In the genomic region with DNA sequence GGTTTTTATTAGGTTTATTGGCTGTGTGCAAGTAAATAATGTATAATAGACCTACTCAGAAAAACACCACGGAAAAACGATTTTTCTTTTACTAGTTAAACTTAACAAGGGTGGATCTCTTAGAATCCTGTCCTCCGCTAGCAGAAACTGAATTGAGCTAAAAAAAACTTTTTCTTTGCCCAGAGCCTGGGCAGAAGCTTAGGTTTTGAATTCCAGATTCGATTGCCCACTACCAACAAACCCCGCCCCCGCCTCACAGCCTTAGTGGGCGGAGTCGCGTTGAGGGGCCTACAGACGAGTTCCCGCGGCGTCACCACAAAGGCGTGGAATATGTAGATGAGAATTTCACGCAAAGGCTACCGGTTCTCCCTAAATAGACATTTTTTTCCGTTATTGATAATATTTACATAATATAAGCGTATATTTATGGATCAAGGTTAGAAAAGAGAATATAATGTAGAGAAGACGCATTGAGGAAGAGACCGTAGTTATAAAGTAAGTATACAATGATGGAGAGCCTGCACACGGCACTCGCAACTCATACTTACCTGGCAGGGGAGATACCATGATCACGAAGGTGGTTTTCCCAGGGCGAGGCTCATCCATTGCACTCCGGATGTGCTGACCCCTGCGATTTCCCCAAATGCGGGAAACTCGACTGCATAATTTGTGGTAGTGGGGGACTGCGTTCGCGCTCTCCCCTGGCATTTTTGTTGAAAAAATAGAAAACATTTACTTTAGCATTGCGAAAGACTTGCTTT, we compare ENCODE assay signal across 8 mouse cellular contexts. TPM values are rescaled to one million over a fixed set of nuclear protein-coding genes. Genes with fewer than 3 reads are reported as not detected.
A peak's percentile ranks its signal among the peaks of the same experiment; 100 is the strongest.
DNase-seq lines count a peak whose midpoint lies in the region; ATAC-seq lines count a peak whose summit lies in the region.

No protein-coding gene starts in this region.

- peak overlapping the region; percentile 87 for H3K27ac ChIP-seq in brown adipose tissue, adult 24 weeks (replicated peaks; ENCODE audit: low read depth, low read length)
- H3K27ac ChIP-seq in heart, embryonic 14.5 days (replicated peaks in 1 of 2; ENCODE audit: control insufficient read depth in 1 of 2, insufficient read depth in 1 of 2, low read depth in 2 of 2, low read length in 2 of 2), result peak overlapping the region; percentile 93 to 95
- peak overlapping the region; percentile 97 for H3K27ac ChIP-seq in liver, embryonic 13.5 days
- peak overlapping the region; percentile 96 for H3K27ac ChIP-seq in stomach, embryonic 16.5 days (ENCODE audit: low read length)

- WGBS in heart, embryonic 14.5 days, result under 1% methylated on average over 32 of the region's 32 CpGs
- under 1% methylated on average over 32 of the region's 32 CpGs for WGBS in liver, embryonic 13.5 days (ENCODE audit: insufficient replicate concordance)
- WGBS in stomach, embryonic 16.5 days, result under 1% methylated on average over 32 of the region's 32 CpGs

- DNase-seq in CD4-positive, CD25-positive, alpha-beta regulatory T cell, adult 2 months (ENCODE audit: low read depth, low spot score), result peak; percentile 97
- peak; percentile 51 for DNase-seq in fat pad, adult 2 months (ENCODE audit: extremely low read depth, low read depth, low spot score)
- DNase-seq in kidney, postnatal 14 days, result peak; percentile 97
- peak; percentile 86 for DNase-seq in liver, embryonic 13.5 days
- DNase-seq in neural tube, embryonic 10.5 days (ENCODE audit: extremely low spot score, low spot score), result peak; percentile 89

- H3K9me3 ChIP-seq in heart, embryonic 14.5 days (ENCODE audit: control insufficient read depth, low read length), result no peaks in the 10 kb centered on the region
- no peaks in the 10 kb centered on the region for H3K9me3 ChIP-seq in liver, embryonic 13.5 days (replicated peaks)
- no peaks in the 10 kb centered on the region for H3K9me3 ChIP-seq in stomach, embryonic 16.5 days (replicated peaks; ENCODE audit: control insufficient read depth, low read length)

- no peaks in the 10 kb centered on the region for H3K4me1 ChIP-seq in brown adipose tissue, adult 24 weeks (ENCODE audit: control insufficient read depth, insufficient read depth, insufficient read length, low read length)
- H3K4me1 ChIP-seq in heart, embryonic 14.5 days (ENCODE audit: control insufficient read depth in 2 of 2, insufficient read depth in 2 of 2, low read length in 2 of 2), result peaks cover 0 to 6% of the 10 kb centered on the region in 2 experiments; a peak in 3 of 4 replicates
- H3K4me1 ChIP-seq in liver, embryonic 13.5 days (replicated peaks), result peaks cover 44% of the 10 kb centered on the region
- 0 out of 2 replicates have a peak, but pooled peaks cover 3% of the 10 kb centered on the region for H3K4me1 ChIP-seq in stomach, embryonic 16.5 days (ENCODE audit: control insufficient read depth, insufficient read depth, low read length)

- H3K4me3 ChIP-seq in brown adipose tissue, adult 24 weeks (ENCODE audit: insufficient read depth, low read depth, low read length), result peak overlapping the region; percentile 65
- peak overlapping the region; percentile 77 to 78; a peak in 3 of 4 replicates for H3K4me3 ChIP-seq in heart, embryonic 14.5 days (ENCODE audit: control insufficient read depth in 1 of 2, insufficient read depth in 1 of 2, low read depth in 1 of 2, low read length in 2 of 2)
- H3K4me3 ChIP-seq in liver, embryonic 13.5 days (replicated peaks), result peak overlapping the region; percentile 86
- peak overlapping the region; percentile 67 for H3K4me3 ChIP-seq in stomach, embryonic 16.5 days (replicated peaks; ENCODE audit: low read length)

- no peaks in the 10 kb centered on the region for H3K27me3 ChIP-seq in heart, embryonic 14.5 days (ENCODE audit: control insufficient read depth, insufficient read depth, low read length)
- H3K27me3 ChIP-seq in liver, embryonic 13.5 days, result no peaks in the 10 kb centered on the region
- no peaks in the 10 kb centered on the region for H3K27me3 ChIP-seq in stomach, embryonic 16.5 days (ENCODE audit: control insufficient read depth, insufficient read depth, low read length)

- peak overlapping the region; percentile 90 for H3K9ac ChIP-seq in heart, embryonic 14.5 days (ENCODE audit: low read length)
- H3K9ac ChIP-seq in liver, embryonic 13.5 days, result peak overlapping the region; percentile 92
- peak overlapping the region; percentile 81 for H3K9ac ChIP-seq in stomach, embryonic 16.5 days (ENCODE audit: low read length)

- peak; percentile 90 for ATAC-seq in heart, embryonic 14.5 days (ENCODE audit: insufficient number of reproducible peaks, insufficient read depth, low FRiP score, low read depth)
- peak; percentile 76 for ATAC-seq in liver, embryonic 13.5 days (ENCODE audit: low read depth)
- ATAC-seq in stomach, embryonic 16.5 days (ENCODE audit: insufficient read depth, low FRiP score), result peak; percentile 93

- peak overlapping the region; percentile 66 for H3K4me2 ChIP-seq in heart, embryonic 14.5 days (ENCODE audit: low read length)
- peak overlapping the region; percentile 85 for H3K4me2 ChIP-seq in liver, embryonic 13.5 days
- H3K4me2 ChIP-seq in stomach, embryonic 16.5 days (ENCODE audit: low read depth, low read length), result peak overlapping the region; percentile 68

- H3K36me3 ChIP-seq in heart, embryonic 14.5 days (ENCODE audit: control insufficient read depth, insufficient read depth, low read length), result peaks cover 14% of the 10 kb centered on the region
- peaks cover 15% of the 10 kb centered on the region for H3K36me3 ChIP-seq in liver, embryonic 13.5 days
- 0 out of 2 replicates have a peak, but pooled peaks cover 5% of the 10 kb centered on the region for H3K36me3 ChIP-seq in stomach, embryonic 16.5 days (ENCODE audit: control insufficient read depth, insufficient read depth, low read length)

RNA-seq across cellular contexts. Expression of a gene that starts 0.7 kb away (rescaled TPM):
- 45.3 and 49.2 TPM in 2 replicates for polyA plus RNA-seq in brown adipose tissue, adult 24 weeks (2012; ENCODE audit: insufficient read depth, insufficient read length, missing spikeins)
- 47.5 and 49.2 TPM in 2 replicates for polyA plus RNA-seq in heart, embryonic 14.5 days (2014; fragmentation: Nextera tagmentation; extraction: Ambion mirVana)
- polyA plus RNA-seq in liver, embryonic 13.5 days (2015; fragmentation: Nextera tagmentation; extraction: Ambion mirVana), result 50.0 and 50.3 TPM in 2 replicates
- 51.9 and 57.0 TPM in 2 replicates for polyA plus RNA-seq in stomach, embryonic 16.5 days (2015; fragmentation: Nextera tagmentation; extraction: Ambion mirVana)

RNA-seq across cellular contexts. Expression of a gene that starts 40.0 kb away (rescaled TPM):
- 81.2 and 86.1 TPM in 2 replicates for polyA plus RNA-seq in brown adipose tissue, adult 24 weeks (2012; ENCODE audit: insufficient read depth, insufficient read length, missing spikeins)
- 156 and 168 TPM in 2 replicates for polyA plus RNA-seq in heart, embryonic 14.5 days (2014; fragmentation: Nextera tagmentation; extraction: Ambion mirVana)
- polyA plus RNA-seq in liver, embryonic 13.5 days (2015; fragmentation: Nextera tagmentation; extraction: Ambion mirVana), result 61.4 and 67.2 TPM in 2 replicates
- 225 and 229 TPM in 2 replicates for polyA plus RNA-seq in stomach, embryonic 16.5 days (2015; fragmentation: Nextera tagmentation; extraction: Ambion mirVana)

Comparison
In these comparisons a context has a peak if more than half of its experiments do, and no peak if none do; other contexts are left out.
1. Peak in every context shown above with its lines: DNase-seq, ATAC-seq, H3K4me3 ChIP-seq and H3K27ac ChIP-seq.